Mouse (Mus musculus) ES-E14 (cell line): ENCODE measurements around the gene Cmbl. TPM values are rescaled to one million over a fixed set of nuclear protein-coding genes. Genes with fewer than 3 reads are reported as not detected.

Experiments
- DNase-seq: peaks from one replicate; pipeline ENCODE4 v3.0.0-alpha.2; 2013; ENCODE audit warnings: low read depth, low spot score
- H3K27ac ChIP-seq: 2 replicates; pipeline ENCODE4 v1.5.1; 2012; ENCODE audit warnings: low read depth, mild to moderate bottlenecking, low read length, moderate library complexity, mixed read lengths; ENCODE audit not compliant: poor library complexity, insufficient read depth, severe bottlenecking
- H3K36me3 ChIP-seq: 2 replicates; pipeline ENCODE4 v1.6.1; 2012; ENCODE audit warnings: mild to moderate bottlenecking, low read length, moderate library complexity, mixed read lengths; ENCODE audit not compliant: control insufficient read depth, poor library complexity, insufficient read depth, severe bottlenecking
- H3K4me1 ChIP-seq, 2 experiments: fragments of 150-350 bp in 1 of 2; sonication (generic) in 1 of 2; 2 replicates each; pipeline ENCODE4 v1.6.1; 2012; ENCODE audit warnings: low read length in 2 of 2, mild to moderate bottlenecking in 1 of 2, mixed read lengths in 1 of 2; ENCODE audit not compliant: control insufficient read depth in 2 of 2, insufficient read depth in 2 of 2, poor library complexity in 1 of 2
- H3K4me3 ChIP-seq, 2 experiments: fragments of 150-350 bp in 1 of 2; sonication (generic) in 1 of 2; 2 replicates each; pipeline ENCODE4 v1.5.1; 2012; ENCODE audit warnings: low read length in 2 of 2, low read depth in 1 of 2, mild to moderate bottlenecking in 1 of 2, mixed read lengths in 1 of 2; ENCODE audit not compliant: insufficient read depth in 1 of 2, poor library complexity in 1 of 2, severe bottlenecking in 1 of 2
- H3K9ac ChIP-seq: 2 replicates; pipeline ENCODE4 v1.6.1; 2012; ENCODE audit warnings: low read depth, mild to moderate bottlenecking, low read length, mixed read lengths; ENCODE audit not compliant: poor library complexity, insufficient read depth, severe bottlenecking
- H3K9me3 ChIP-seq: fragments of 150-350 bp; sonication (generic); 2 replicates; pipeline ENCODE4 v1.6.1; 2012; ENCODE audit warnings: low read depth, mild to moderate bottlenecking, low read length; ENCODE audit not compliant: control insufficient read depth, insufficient read depth
- CHD2 ChIP-seq: IDR thresholded peaks from 2 replicates; pipeline ENCODE4 v1.6.1; 2014; ENCODE audit warnings: mild to moderate bottlenecking, low read depth, low read length, inconsistent platforms
- HCFC1 ChIP-seq: IDR thresholded peaks from 2 replicates; pipeline ENCODE4 v1.6.1; 2012; ENCODE audit warnings: low read length, inconsistent platforms, borderline replicate concordance; ENCODE audit not compliant: insufficient read depth
- MAFK ChIP-seq: IDR thresholded peaks from 2 replicates; pipeline ENCODE4 v1.6.1; 2014; ENCODE audit warnings: mild to moderate bottlenecking, low read depth, low read length, inconsistent platforms; ENCODE audit not compliant: insufficient read depth
- ZC3H11A ChIP-seq: IDR thresholded peaks from 2 replicates; pipeline ENCODE4 v1.6.1; 2012; ENCODE audit warnings: low read depth, mild to moderate bottlenecking, inconsistent platforms, low read length, borderline replicate concordance
- ZNF384 ChIP-seq: IDR thresholded peaks from 2 replicates; pipeline ENCODE4 v1.6.1; 2012; ENCODE audit warnings: low read depth, low read length, inconsistent platforms
- in situ Hi-C, 2 experiments: fragments of 600-800 bp; cut with MboI; formaldehyde crosslinking; loops; one replicate each; pipeline ENCODE4 v1.15.1; 2025; ENCODE audit warnings: low sequenced_read_pairs in 2 of 2, inconsistent platforms in 1 of 2; ENCODE audit not compliant: unreplicated experiment in 2 of 2
- total RNA-seq: library from RNA; depleted of rRNA; stranded (reverse); fragments of 300-350 nt; gene quantifications from 2 replicates; pipeline ENCODE4 v1.2.3, GENCODE M21; 2012

Gene Cmbl
- total RNA-seq, 1 experiment = 0.76 TPM

DNA sequence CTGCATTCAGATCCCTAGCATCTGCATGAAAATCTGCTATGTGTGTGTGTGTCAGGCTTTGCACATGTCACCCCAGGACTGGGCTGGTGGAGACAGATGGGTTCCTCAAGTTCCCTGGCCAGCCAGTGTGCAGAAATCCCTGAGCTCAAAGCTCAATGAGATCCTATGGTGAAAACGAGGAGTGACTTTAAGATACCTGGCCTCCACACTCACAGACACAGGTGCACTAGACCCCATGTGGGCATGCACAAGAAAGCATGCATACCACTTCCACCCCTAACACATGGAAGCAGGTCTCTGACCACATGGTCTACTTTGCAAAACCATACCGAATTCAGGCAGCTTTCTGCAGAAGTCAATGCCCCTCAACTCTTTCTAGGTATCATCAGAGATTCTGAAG is 22.6 kb downstream of the Cmbl start:
- H3K9me3 ChIP-seq = no peaks in the 10 kb centered on the region
- H3K4me3 ChIP-seq = no peak overlapping the region
- peaks cover 30% of the 10 kb centered on the region for H3K36me3 ChIP-seq
- no peak for DNase-seq
- no peak overlapping the region for H3K27ac ChIP-seq
- H3K4me1 ChIP-seq = peaks cover 0 to 3% of the 10 kb centered on the region in 2 experiments; a peak in 2 of 4 replicates
- no peak overlapping the region for H3K9ac ChIP-seq
- in situ Hi-C loops = loop anchor here in 1 of 2 experiments (25.0 kb wide), 1 partner anchor 275 kb away; no protein-coding TSS in a partner anchor
- no peak for TF ChIP-seq HCFC1
- TF ChIP-seq MAFK = no peak
- TF ChIP-seq CHD2 = 0 out of 2 replicates have a peak, but pooled peaks have one; percentile 53

GRCm38 (mm10) chr15:31588989-31589640 is 23.9 kb downstream of the Cmbl start:
- Histone ChIP-seq H3K9me3 (no peaks in the 10 kb centered on the region), H3K27ac (no peak overlapping the region), H3K4me1 (peaks cover 0 to 3% of the 10 kb centered on the region in 2 experiments; a peak in 2 of 4 replicates), H3K4me3 (no peak overlapping the region), H3K36me3 (peaks cover 43% of the 10 kb centered on the region), H3K9ac (no peak overlapping the region)
- TF ChIP-seq HCFC1 (no peak), MAFK (no peak), CHD2 (no peak; the same call in 1 of the 2 replicates), ZC3H11A (no peak), ZNF384 (no peak)
- no peak for DNase-seq
- in situ Hi-C loops = loop anchor here in 1 of 2 experiments (25.0 kb wide), 1 partner anchor 277 kb away; no protein-coding TSS in a partner anchor

DNA sequence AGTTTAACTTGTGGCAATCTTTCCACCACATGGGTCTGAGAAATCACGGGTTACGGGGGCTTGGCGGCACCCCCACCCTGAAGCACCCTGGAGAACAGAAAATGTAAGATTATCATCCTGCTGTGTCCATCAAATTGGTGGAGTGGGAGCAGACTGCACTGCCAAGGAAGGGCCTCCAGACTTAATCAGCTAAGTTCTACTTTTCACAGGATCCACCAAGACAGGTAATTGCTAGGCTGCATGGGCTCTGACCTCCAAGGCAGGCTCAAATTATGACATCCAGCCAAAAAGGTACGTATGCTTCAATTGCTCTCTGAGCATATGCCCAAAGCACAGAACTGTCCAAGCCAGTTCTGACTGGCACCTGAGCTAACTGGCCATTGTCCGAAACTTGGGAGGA is 25.0 kb downstream of the Cmbl start:
- in situ Hi-C loops = loop anchor here (10.0 to 25.0 kb wide), 2 partner anchors 265 to 278 kb away; no protein-coding TSS in a partner anchor
- no peak overlapping the region for H3K4me3 ChIP-seq
- H3K9me3 ChIP-seq = no peaks in the 10 kb centered on the region
- no peak for DNase-seq
- H3K9ac ChIP-seq = no peak overlapping the region
- TF ChIP-seq HCFC1 = no peak
- TF ChIP-seq MAFK = no peak
- no peak for TF ChIP-seq ZC3H11A
- no peak for TF ChIP-seq CHD2
- no peak for TF ChIP-seq ZNF384
- H3K27ac ChIP-seq = no peak overlapping the region
- peaks cover 53% of the 10 kb centered on the region for H3K36me3 ChIP-seq
- H3K4me1 ChIP-seq = peaks cover 0 to 1% of the 10 kb centered on the region in 2 experiments; a peak in 1 of 4 replicates

DNA sequence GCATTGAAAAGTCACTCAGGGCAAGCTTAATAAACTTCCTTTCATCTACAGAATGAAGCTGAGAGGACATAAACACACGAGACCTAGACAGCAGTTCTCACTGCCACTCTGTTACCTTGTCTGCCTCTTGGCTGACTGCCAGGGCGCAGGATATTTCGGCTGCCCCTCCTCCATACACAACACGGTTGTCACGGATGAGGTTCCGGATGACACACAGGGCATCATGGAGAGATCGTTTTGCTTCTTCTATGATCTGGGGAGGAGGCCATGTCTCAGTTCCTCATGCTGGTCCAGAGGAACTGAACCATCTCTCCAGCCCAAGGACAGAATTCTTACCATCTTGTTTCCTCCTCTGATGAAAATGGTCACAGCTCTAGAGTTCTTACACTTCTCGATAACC is 27.3 kb downstream of the Cmbl start:
- Histone ChIP-seq H3K36me3 (peaks cover 70% of the 10 kb centered on the region), H3K9ac (no peak overlapping the region), H3K27ac (no peak overlapping the region), H3K4me3 (no peak overlapping the region), H3K9me3 (no peaks in the 10 kb centered on the region), H3K4me1 (no peaks in the 10 kb centered on the region; a peak in 1 of 4 replicates)
- TF ChIP-seq ZC3H11A (no peak), ZNF384 (no peak), HCFC1 (no peak), CHD2 (no peak), MAFK (no peak)
- in situ Hi-C loops = loop anchor here (10.0 to 25.0 kb wide), 2 partner anchors 268 to 280 kb away; no protein-coding TSS in a partner anchor
- DNase-seq = no peak
